Mouse (Mus musculus): ENCODE measurements around the gene Syt7.

DNA sequence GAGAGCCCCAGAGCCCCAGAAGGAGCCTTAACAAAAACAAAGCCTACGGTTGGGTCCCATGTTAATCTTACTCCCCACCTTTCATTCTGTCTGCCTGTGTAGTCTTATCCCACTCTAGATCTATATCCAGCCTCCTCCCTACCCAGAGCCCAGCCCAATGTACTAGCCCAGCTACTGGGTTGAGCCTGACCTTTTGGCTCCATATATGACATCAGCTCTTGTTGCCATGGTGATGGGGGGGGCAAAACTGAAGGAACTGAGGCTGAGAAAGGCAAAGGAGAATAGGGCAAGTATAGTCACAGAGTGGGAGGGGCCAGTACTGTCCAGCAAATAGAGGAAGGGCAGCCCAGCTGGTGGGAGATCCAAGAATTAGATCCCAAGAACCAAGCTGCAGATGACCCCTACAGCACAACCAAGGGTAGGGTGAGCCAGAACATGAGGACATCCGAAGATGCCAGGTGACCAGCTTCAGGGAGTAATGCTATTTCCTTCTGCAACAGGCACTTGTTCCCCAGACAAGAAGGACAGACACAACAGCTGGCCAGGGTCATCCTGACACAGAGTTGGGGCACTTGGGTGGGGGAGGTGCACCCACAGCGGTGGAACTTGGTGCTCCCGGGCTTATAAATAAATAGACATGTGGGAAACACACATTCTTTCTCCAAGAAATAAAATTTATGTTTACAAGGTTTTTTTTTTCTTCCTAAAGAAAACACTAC is 66.0 kb downstream of the Syt7 start:
- TF ChIP-seq CTCF (IDR thresholded peaks at IDR 0.05; ENCODE audit: insufficient read depth, low read length) (no peak), POLR2A (IDR thresholded peaks at IDR 0.05; ENCODE audit: borderline replicate concordance, extremely low read depth, low read depth, low read length) (no peak)
